Mouse (Mus musculus) embryonic facial prominence, embryonic 14.5 days (tissue): ENCODE data around the gene Sgsm3. TPM values are rescaled to one million over a fixed set of nuclear protein-coding genes. Genes with fewer than 3 reads are reported as not detected.

ENCODE experiments used
- ATAC-seq: fragments of 200-750 bp; cut with Nextera tagmentation; 2 replicates; pipeline ENCODE4 v1.8.0; 2017; ENCODE audit warnings: low read depth, moderate number of reproducible peaks, moderate TSS enrichment
- DNase-seq: peaks from one replicate; pipeline ENCODE4 v3.0.0-alpha.2; 2015; ENCODE audit warnings: low spot score
- H3K27ac ChIP-seq: fragments of 300-500 bp; sonication (generic); replicated peaks from 2 replicates; pipeline ENCODE4 v1.5.1; 2014; ENCODE audit warnings: low read depth, mild to moderate bottlenecking, low read length, moderate library complexity
- H3K27me3 ChIP-seq: fragments of 300-500 bp; sonication (generic); replicated peaks from 2 replicates; pipeline ENCODE4 v1.6.1; 2014; ENCODE audit warnings: low read length; ENCODE audit not compliant: control insufficient read depth, insufficient read depth
- H3K36me3 ChIP-seq: fragments of 300-500 bp; sonication (generic); 2 replicates; pipeline ENCODE4 v1.6.1; 2014; ENCODE audit warnings: low read length, mixed read lengths; ENCODE audit not compliant: control insufficient read depth, insufficient read depth
- H3K4me1 ChIP-seq: fragments of 300-500 bp; sonication (generic); 2 replicates; pipeline ENCODE4 v1.6.1; 2014; ENCODE audit warnings: antibody characterized with exemption, low read length; ENCODE audit not compliant: control insufficient read depth, insufficient read depth
- H3K4me2 ChIP-seq: fragments of 300-500 bp; sonication (generic); 2 replicates; pipeline ENCODE4 v1.6.1; 2014; ENCODE audit warnings: low read depth, mild to moderate bottlenecking, low read length, moderate library complexity, mixed read lengths
- H3K4me3 ChIP-seq: fragments of 300-500 bp; sonication (generic); 2 replicates; pipeline ENCODE4 v1.5.1; 2014; ENCODE audit warnings: low read depth, mild to moderate bottlenecking, low read length
- H3K9ac ChIP-seq: fragments of 300-500 bp; sonication (generic); 2 replicates; pipeline ENCODE4 v1.6.1; 2014; ENCODE audit warnings: low read depth, mild to moderate bottlenecking, low read length, moderate library complexity, mixed read lengths
- H3K9me3 ChIP-seq: fragments of 300-500 bp; sonication (generic); 2 replicates; pipeline ENCODE4 v1.6.1; 2016; ENCODE audit warnings: low read length; ENCODE audit not compliant: control insufficient read depth
- WGBS: fragments of 180-500 bp; shearing (Covaris S2); extraction: QIAGEN DNeasy Blood & Tissue Kit; methylation state at CpG from one replicate; pipeline ENCODE4 v1.1.7; 2014; 5-methylcytosine and 5-hydroxymethylcytosine counted together
- polyA plus RNA-seq: library from polyadenylated mRNA; unstranded; fragments of >200 nt; fragmentation: Nextera tagmentation; extraction: Ambion mirVana; gene quantifications from 2 replicates; pipeline ENCODE4 v1.2.1, GENCODE M21; 2014

Gene Sgsm3
- polyA plus RNA-seq, 1 experiment from 2014 or later: 23.8 TPM

DNA sequence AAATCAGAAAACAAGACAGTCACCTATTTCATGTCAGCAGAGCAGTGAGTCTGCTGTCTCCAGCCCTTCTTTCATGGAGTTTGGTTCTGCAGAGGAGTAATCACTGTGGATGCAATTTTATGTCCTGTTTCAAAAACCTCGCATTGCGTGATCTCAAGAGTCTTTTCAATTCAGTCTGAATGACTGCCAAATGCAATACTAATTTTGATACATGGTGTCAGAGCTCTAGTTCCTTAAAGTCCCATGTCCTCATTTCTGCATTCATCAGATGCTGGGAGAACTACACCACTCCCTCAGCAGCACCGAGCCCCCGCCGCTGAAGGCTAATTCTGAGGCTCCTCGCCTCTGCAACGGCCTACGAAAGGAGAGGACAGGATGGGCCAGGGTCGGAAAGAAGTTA is 46.3 kb downstream of the Sgsm3 start:
- H3K27ac ChIP-seq: no peak overlapping the region
- no peak overlapping the region for H3K4me3 ChIP-seq
- DNase-seq: no peak
- WGBS: 91% methylated on average over 9 of the region's 9 CpGs
- no peaks in the 10 kb centered on the region for H3K9me3 ChIP-seq
- H3K9ac ChIP-seq: no peak overlapping the region
- H3K4me2 ChIP-seq: no peak overlapping the region
- H3K36me3 ChIP-seq: peaks cover 34% of the 10 kb centered on the region
- peaks cover 3% of the 10 kb centered on the region; the same call in 1 of the 2 replicates for H3K4me1 ChIP-seq
- no peaks in the 10 kb centered on the region for H3K27me3 ChIP-seq
- no peak for ATAC-seq

DNA sequence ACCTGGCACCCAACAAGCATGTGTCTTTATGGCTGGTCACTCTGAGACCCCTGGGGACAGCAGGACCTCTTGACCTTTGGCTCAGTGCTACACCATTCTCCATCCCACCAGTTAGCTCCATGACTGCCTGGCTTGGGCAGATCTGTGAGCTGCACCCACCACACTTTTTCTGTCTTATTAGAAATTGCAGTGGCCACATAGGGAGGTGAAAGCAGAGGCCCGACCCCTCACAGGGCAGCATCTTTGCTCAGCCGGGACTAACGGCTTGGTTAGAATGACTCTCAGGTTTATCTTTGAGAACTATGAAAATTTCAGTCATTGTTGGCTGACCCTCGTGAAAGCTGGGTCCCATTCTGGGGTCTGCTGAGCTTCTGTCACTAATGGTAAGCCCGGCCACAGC is 49.3 kb downstream of the Sgsm3 start:
- Histone ChIP-seq H3K4me3 (no peak overlapping the region), H3K36me3 (peaks cover 13% of the 10 kb centered on the region; the same call in 1 of the 2 replicates), H3K4me2 (no peak overlapping the region), H3K9ac (no peak overlapping the region), H3K27me3 (no peaks in the 10 kb centered on the region), H3K4me1 (peaks cover 3% of the 10 kb centered on the region; the same call in 1 of the 2 replicates), H3K9me3 (no peaks in the 10 kb centered on the region), H3K27ac (no peak overlapping the region)
- 74% methylated on average over 5 of the region's 5 CpGs for whole genome bisulfite sequencing
- DNase-seq: no peak
- no peak for ATAC-seq

DNA sequence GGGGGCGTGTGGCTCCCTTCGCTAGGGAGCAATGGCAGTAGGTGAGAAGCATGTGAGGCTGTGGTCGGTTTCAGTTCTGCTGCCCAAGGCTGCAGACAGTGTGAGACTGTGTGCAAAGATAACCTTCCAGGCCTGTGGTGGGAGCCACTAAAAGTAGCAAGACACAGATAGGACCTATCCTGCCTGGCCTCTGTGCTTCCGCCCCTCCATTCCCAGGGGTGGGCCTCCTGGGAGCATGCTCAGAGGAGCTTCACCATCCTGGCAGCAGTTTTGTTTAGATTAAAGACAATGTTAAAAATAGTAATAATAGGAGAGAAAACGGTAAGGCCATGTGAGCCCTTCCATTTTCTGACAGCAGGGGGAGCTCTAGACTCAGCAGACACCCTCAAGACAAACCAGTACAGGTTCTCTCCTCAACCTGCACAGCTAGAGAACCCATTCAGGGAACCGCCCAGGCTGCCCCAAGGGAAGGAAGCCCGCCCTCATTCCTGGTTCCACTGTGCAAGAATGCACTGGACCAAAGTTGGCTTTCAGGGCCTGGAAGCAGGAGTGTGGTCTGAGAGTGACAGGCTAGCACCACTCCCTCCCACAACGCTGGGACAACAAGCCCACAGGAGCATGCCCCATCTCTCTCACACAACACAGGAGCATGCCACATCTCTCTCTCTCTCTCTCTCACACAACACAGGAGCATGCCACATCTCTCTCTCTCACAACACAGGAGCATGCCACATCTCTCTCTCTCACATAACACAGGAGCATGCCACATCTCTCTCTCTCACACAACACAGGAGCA is 50.0 kb downstream of the Sgsm3 start:
- Histone ChIP-seq H3K9me3 (no peaks in the 10 kb centered on the region), H3K4me3 (no peak overlapping the region), H3K4me2 (no peak overlapping the region), H3K36me3 (peaks cover 7% of the 10 kb centered on the region; the same call in 1 of the 2 replicates), H3K27ac (no peak overlapping the region), H3K4me1 (peaks cover 3% of the 10 kb centered on the region; the same call in 1 of the 2 replicates), H3K27me3 (no peaks in the 10 kb centered on the region), H3K9ac (no peak overlapping the region)
- peak; percentile 90 for ATAC-seq
- peak; percentile 83 for DNase-seq
- 25% methylated on average over 7 of the region's 8 CpGs for WGBS

GRCm38 (mm10) chr15:81030891-81031425 is 53.4 kb downstream of the Sgsm3 start:
- no peak overlapping the region for H3K27ac ChIP-seq
- no peaks in the 10 kb centered on the region for H3K36me3 ChIP-seq
- WGBS: 77% methylated on average over 10 of the region's 10 CpGs
- H3K9ac ChIP-seq: no peak overlapping the region
- peaks cover 17% of the 10 kb centered on the region for H3K4me1 ChIP-seq
- no peaks in the 10 kb centered on the region for H3K9me3 ChIP-seq
- no peak overlapping the region for H3K4me3 ChIP-seq
- no peak for ATAC-seq
- no peaks in the 10 kb centered on the region for H3K27me3 ChIP-seq
- no peak overlapping the region for H3K4me2 ChIP-seq
- DNase-seq: no peak

- ATAC-seq (no peak), DNase-seq (no peak)
- H3K4me2 ChIP-seq: no peak overlapping the region
- H3K27ac ChIP-seq: no peak overlapping the region
- H3K4me1 ChIP-seq: peaks cover 17% of the 10 kb centered on the region
- no peaks in the 10 kb centered on the region for H3K27me3 ChIP-seq
- no peaks in the 10 kb centered on the region for H3K36me3 ChIP-seq
- whole genome bisulfite sequencing: 79% methylated on average over 4 of the region's 4 CpGs
- no peak overlapping the region for H3K9ac ChIP-seq
- no peak overlapping the region for H3K4me3 ChIP-seq
- H3K9me3 ChIP-seq: no peaks in the 10 kb centered on the region
Observed at GRCm38 (mm10) chr15:81031611-81032010, 54.0 kb downstream of the Sgsm3 start.

DNA sequence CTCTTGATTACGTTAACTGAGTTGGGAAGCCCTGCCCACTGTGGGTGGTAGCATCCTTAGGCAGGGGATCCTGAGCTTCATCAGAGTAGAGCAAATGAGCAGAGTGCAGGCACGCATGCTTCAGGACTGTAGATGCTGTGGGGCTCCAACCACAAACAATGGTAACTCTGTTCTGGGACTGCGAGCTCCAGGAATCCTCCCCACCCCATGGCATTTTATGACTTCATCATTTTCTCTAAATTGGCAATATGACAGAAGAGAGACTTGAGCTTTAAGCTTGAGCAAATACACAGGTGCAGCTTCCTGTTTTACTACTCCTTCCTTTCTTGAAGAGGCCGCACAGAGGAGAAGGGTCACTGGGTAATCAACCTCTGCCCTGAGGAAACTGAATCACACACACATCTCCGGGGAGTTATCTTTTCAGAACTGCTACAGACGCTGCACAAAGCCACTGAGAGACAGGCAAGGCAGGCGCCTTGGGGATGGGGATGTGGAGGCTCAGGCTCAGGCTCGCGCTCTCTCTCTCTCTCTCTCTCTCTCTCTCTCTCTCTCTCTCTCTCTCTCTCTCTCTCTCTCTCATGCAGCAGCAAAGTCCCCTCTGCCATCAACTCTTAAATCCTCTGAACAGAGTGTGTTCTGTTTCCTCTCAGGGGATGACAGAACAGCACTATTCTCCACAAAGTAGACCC is 55.5 kb downstream of the Sgsm3 start:
- 14% methylated on average over 9 of the region's 9 CpGs for WGBS
- ATAC-seq (peak; percentile 66), DNase-seq (peak; percentile 52)
- Histone ChIP-seq H3K9ac (0 out of 2 replicates have a peak overlapping the region, but pooled peaks have one; percentile 7), H3K27ac (peak overlapping the region; percentile 41; the same call in 1 of the 2 replicates), H3K9me3 (no peaks in the 10 kb centered on the region), H3K4me1 (peaks cover 14% of the 10 kb centered on the region), H3K4me2 (no peak overlapping the region), H3K27me3 (no peaks in the 10 kb centered on the region), H3K36me3 (no peaks in the 10 kb centered on the region), H3K4me3 (no peak overlapping the region)

- WGBS: 57% methylated on average over 6 of the region's 6 CpGs
- ATAC-seq (no peak), DNase-seq (no peak)
- Histone ChIP-seq H3K9ac (no peak overlapping the region), H3K27me3 (no peaks in the 10 kb centered on the region), H3K36me3 (no peaks in the 10 kb centered on the region), H3K4me1 (peaks cover 14% of the 10 kb centered on the region), H3K27ac (no peak overlapping the region), H3K4me2 (no peak overlapping the region), H3K4me3 (no peak overlapping the region), H3K9me3 (no peaks in the 10 kb centered on the region)
Observed at GRCm38 (mm10) chr15:81034119-81034518, 56.6 kb downstream of the Sgsm3 start.

DNA sequence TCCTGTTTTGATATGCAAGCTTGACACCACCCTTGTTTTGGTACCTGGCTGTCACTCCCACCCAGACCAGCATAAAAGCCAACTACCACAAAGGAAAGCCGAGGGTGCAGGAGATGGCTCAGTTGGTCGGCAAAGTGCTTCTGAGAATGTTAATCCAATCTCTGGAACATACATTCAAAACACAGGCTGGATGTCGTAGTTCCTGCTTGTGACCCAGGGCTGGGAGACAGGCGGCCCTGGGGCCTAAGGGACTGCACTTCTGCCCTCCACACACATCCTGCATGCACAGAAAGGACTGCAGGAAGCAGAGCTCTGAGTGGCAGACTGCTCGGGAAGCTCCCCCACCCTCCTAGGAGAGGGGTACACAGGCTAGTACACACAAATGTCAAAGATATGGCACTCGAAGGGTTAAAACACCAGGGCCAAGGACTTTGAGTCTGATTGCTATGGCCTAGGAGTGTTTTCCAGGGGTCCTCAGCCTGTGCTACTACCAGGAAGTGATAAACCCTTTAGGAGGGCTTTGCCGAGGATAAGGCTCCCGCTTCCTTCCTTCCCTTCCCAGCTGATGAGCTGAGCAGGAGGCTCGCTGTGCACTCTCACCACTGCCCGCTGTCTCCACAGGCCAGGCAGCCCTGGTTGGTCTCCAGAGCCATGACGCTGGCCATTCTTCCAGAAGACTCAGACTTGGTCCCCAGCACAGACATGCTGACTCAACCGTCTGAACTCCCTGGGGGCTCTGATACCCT is 58.0 kb downstream of the Sgsm3 start:
- Histone ChIP-seq H3K4me3 (no peak overlapping the region), H3K27ac (no peak overlapping the region), H3K9ac (no peak overlapping the region)

More for the DNA sequence above, 58.0 kb downstream of the Sgsm3 start:
- Histone ChIP-seq H3K36me3 (no peaks in the 10 kb centered on the region), H3K27me3 (no peaks in the 10 kb centered on the region), H3K4me2 (no peak overlapping the region), H3K4me1 (peaks cover 14% of the 10 kb centered on the region), H3K9me3 (no peaks in the 10 kb centered on the region)
- 60% methylated on average over 12 of the region's 12 CpGs for WGBS
- ATAC-seq: no peak
- no peak for DNase-seq
